Mouse (Mus musculus) kidney, embryonic 16.5 days (tissue): ENCODE results near the gene Csnk1g2. TPM values are rescaled to one million over a fixed set of nuclear protein-coding genes. Genes with fewer than 3 reads are reported as not detected.
"Not testable (repeated sequence)": the region's sequence is repeated elsewhere in the genome, so short reads cannot be mapped to it uniquely, and the experiment has no call there.

Source experiments
- ATAC-seq: fragments of 200-750 bp; cut with Nextera tagmentation; 2 replicates; pipeline ENCODE4 v1.8.0; 2017; ENCODE audit warnings: moderate TSS enrichment; ENCODE audit not compliant: low FRiP score, low TSS enrichment
- H3K27ac ChIP-seq: fragments of 300-500 bp; sonication (generic); 2 replicates; pipeline ENCODE4 v1.5.1; 2014; ENCODE audit warnings: low read length
- H3K27me3 ChIP-seq: fragments of 300-500 bp; sonication (generic); 2 replicates; pipeline ENCODE4 v1.6.1; 2014; ENCODE audit warnings: low read length, control low read depth, mixed read lengths; ENCODE audit not compliant: insufficient read depth
- H3K36me3 ChIP-seq: fragments of 300-500 bp; sonication (generic); 2 replicates; pipeline ENCODE4 v1.6.1; 2014; ENCODE audit warnings: low read length, control low read depth, mixed read lengths; ENCODE audit not compliant: insufficient read depth
- H3K4me1 ChIP-seq: fragments of 300-500 bp; sonication (generic); 2 replicates; pipeline ENCODE4 v1.6.1; 2014; ENCODE audit warnings: low read length, control low read depth, mixed read lengths; ENCODE audit not compliant: insufficient read depth
- H3K4me2 ChIP-seq: fragments of 300-500 bp; sonication (generic); replicated peaks from 2 replicates; pipeline ENCODE4 v1.6.1; 2014; ENCODE audit warnings: low read depth, low read length
- H3K4me3 ChIP-seq: fragments of 300-500 bp; sonication (generic); 2 replicates; pipeline ENCODE4 v1.5.1; 2014; ENCODE audit warnings: mild to moderate bottlenecking, low read length
- H3K9ac ChIP-seq: fragments of 300-500 bp; sonication (generic); replicated peaks from 2 replicates; pipeline ENCODE4 v1.6.1; 2014; ENCODE audit warnings: low read length
- H3K9me3 ChIP-seq: fragments of 300-500 bp; sonication (generic); 2 replicates; pipeline ENCODE4 v1.6.1; 2016; ENCODE audit warnings: low read length, control low read depth
- WGBS: fragments of 180-500 bp; shearing (Covaris S2); extraction: QIAGEN DNeasy Blood & Tissue Kit; methylation state at CpG from one replicate; pipeline ENCODE4 v1.1.7; 2014; 5-methylcytosine and 5-hydroxymethylcytosine counted together
- polyA plus RNA-seq: library from polyadenylated mRNA; unstranded; fragments of >200 nt; fragmentation: Nextera tagmentation; extraction: Ambion mirVana; gene quantifications from 2 replicates; pipeline ENCODE4 v1.2.1, GENCODE M21; 2015

Gene Csnk1g2
- polyA plus RNA-seq, 1 experiment from 2014 or later, result 93.6 TPM

DNA sequence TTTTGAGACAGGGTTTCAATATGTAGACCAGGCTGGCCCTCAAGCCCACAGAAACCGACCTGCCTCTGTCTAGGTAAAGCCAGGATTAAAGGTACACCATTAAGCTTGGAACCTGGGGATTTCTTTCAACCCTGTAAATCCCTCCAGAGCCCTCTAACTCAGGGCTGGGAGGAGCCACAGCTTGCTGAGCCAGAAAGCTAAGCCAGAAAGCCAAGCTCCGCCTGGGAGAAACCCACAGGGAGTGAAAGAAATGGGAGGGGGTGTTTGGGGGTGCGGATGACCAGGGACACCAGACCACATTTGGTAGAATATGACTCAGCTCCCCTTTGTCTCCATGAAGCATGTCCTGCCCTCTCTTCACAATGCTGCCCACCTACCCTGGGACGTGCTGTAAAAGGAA lies 26.3 kb upstream of the Csnk1g2 start:
- Histone ChIP-seq H3K4me1 (no peaks in the 10 kb centered on the region), H3K9me3 (no peaks in the 10 kb centered on the region), H3K4me2 (no peak overlapping the region), H3K36me3 (no peaks in the 10 kb centered on the region), H3K27ac (no peak overlapping the region), H3K9ac (no peak overlapping the region), H3K27me3 (no peaks in the 10 kb centered on the region), H3K4me3 (no peak overlapping the region)
- WGBS, result 44% methylated on average over 4 of the region's 4 CpGs
- no peak for ATAC-seq

DNA sequence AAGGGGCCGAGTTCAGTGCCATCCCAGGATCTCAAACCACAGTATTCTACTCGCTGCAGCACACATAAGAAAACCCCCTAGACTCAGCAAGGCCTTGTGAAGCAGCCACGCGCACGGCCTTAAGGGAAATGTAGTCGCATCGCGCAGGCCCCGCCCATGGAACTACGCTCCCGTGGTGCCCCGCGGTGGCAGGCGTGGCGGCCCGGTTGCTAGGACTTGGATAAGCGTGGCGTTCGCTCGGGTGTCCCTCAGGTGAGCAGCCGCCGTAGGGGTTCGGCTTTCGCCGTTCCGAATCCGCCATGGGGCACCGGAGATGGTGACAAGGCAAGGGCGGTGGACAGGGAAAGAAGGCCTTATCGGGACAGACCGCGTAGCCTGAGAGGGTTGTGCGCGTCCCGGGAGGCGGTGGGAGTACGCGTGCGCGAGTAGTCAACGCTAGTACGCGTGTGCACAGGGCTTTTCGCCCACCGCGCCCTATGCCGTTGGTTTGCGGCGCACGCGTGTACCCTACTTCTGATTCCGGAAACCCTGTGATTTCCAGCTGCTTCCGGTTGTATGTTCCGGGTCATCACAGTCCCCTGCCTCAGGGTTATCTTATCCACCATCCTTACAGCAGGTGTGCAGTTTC lies 19.8 kb upstream of the Csnk1g2 start, which contains the start of the genes Scamp4 and Adat3:
Gene Scamp4, plus strand, starts transcription at position 175 of the 628 bp plus-strand sequence.
Gene Adat3, plus strand, starts transcription at position 183 of the 628 bp plus-strand sequence.
- H3K27me3 ChIP-seq, result no peaks in the 10 kb centered on the region
- peak; percentile 95 for ATAC-seq
- under 1% methylated on average over 54 of the region's 54 CpGs for WGBS
- H3K9ac ChIP-seq, result peak within 1 kb of the TSS; percentile 78
- peaks cover 19% of the 10 kb centered on the region for H3K36me3 ChIP-seq
- peak within 1 kb of the TSS; percentile 89 for H3K27ac ChIP-seq
- peak within 1 kb of the TSS; percentile 88 for H3K4me2 ChIP-seq
- H3K4me3 ChIP-seq, result peak within 1 kb of the TSS; percentile 87
- H3K9me3 ChIP-seq, result no peaks in the 10 kb centered on the region
- H3K4me1 ChIP-seq, result peaks cover 18% of the 10 kb centered on the region

DNA sequence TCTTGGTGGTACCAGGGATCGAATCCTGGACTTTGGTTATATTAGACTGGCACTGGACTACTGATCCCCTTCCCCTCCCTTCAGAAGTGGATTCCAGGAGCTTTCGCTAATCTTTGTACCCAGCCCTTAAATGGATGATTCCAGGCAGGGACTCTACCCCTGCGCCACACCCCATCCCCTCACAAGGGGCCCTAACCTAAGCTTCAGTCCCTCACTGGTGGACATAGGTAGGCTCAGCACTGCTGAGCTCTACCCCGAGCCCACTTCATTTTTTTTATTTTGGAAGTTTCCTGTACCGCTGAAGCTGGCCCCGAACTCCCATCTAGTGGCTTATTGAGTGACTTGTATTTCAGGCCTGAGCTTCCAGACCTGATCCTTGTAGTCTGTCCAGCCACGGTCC lies 19.3 kb upstream of the Csnk1g2 start:
- Histone ChIP-seq H3K27ac (peak overlapping the region; percentile 89), H3K4me2 (peak overlapping the region; percentile 88), H3K36me3 (peaks cover 24% of the 10 kb centered on the region), H3K4me1 (peaks cover 18% of the 10 kb centered on the region), H3K9me3 (no peaks in the 10 kb centered on the region), H3K27me3 (no peaks in the 10 kb centered on the region), H3K9ac (peak overlapping the region; percentile 78), H3K4me3 (peak overlapping the region; percentile 87)
- 30% methylated on average over 7 of the region's 7 CpGs for WGBS
- ATAC-seq, result no peak

DNA sequence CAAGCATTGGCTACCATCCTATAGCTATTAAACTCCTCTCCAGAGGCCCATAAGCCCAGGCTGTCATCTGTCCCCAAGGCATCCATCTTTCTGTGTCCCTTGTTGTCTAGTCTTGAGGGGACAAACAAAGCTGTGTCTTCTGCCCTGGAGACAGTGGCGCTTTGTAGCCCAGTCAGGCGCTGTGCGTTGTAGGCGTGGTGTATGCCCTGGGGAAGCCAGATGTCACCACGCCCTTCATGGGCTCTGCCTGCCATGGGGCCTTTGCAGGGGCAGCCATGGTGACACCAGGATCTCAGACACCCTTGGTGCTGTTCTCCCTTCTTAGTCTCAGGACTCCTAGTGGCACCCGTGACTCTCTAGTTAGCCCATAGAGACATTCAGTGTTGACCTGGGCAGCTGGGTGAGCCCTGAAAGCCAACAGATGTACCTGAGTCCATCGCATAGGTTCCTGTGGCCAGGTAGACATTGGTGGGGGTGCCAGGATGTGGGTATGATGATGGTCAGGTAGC lies 18.6 kb upstream of the Csnk1g2 start:
- peaks cover 18% of the 10 kb centered on the region for H3K4me1 ChIP-seq
- no peak for ATAC-seq
- peaks cover 31% of the 10 kb centered on the region for H3K36me3 ChIP-seq
- no peak overlapping the region for H3K27ac ChIP-seq
- peak overlapping the region; percentile 87 for H3K4me3 ChIP-seq
- peak overlapping the region; percentile 78 for H3K9ac ChIP-seq
- H3K27me3 ChIP-seq, result no peaks in the 10 kb centered on the region
- 94% methylated on average over 7 of the region's 7 CpGs for whole genome bisulfite sequencing
- no peaks in the 10 kb centered on the region for H3K9me3 ChIP-seq
- H3K4me2 ChIP-seq, result peak overlapping the region; percentile 88

DNA sequence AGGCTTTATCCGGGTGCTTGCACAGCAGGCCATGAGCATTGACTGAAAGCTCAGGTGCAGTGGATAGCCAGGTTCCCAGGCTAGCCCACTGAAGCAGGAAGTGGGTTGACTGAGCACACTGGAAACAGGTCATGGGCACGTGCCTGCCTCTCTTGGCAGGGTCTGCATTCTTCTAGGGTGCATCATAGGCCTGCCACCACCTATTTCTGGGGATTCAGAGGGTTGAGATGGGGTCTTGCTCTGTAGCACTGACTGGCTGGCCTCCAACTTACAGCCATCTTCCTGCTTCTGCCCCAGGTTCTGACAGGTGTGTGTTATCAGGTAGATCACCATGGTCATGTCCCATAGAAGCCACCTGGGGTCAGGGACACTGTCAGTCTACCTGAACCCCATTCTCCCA lies 17.6 kb upstream of the Csnk1g2 start:
- Histone ChIP-seq H3K9me3 (no peaks in the 10 kb centered on the region), H3K4me3 (no peak overlapping the region), H3K27ac (no peak overlapping the region), H3K9ac (no peak overlapping the region), H3K4me1 (peaks cover 18% of the 10 kb centered on the region), H3K4me2 (no peak overlapping the region), H3K36me3 (peaks cover 35% of the 10 kb centered on the region), H3K27me3 (no peaks in the 10 kb centered on the region)
- 96% methylated on average over 2 of the region's 2 CpGs for WGBS
- no peak for ATAC-seq

DNA sequence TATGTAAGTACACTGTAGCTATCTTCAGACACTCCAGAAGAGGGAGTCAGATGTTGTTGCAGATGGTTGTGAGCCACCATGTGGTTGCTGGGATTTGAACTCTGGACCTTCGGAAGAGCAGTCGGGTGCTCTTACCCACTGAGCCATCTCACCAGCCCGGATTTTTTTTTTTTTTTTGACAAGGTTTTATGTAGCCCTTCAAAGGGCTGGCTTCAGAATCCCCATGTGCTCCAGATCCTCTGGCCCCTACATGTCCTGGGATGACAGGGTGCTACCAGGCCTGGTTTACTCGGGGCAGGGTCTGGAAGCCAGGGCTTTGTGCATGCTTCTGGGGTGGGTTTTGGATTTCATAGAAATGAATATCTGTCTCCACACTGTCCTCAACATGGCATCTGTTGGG lies 16.9 kb upstream of the Csnk1g2 start, which contains the start of gene Gm49322:
Gene Gm49322, plus strand, starts transcription at position 301 of the 400 bp plus-strand sequence.
- not testable (repeated sequence) for H3K27ac ChIP-seq, H3K9me3 ChIP-seq, H3K4me3 ChIP-seq, H3K27me3 ChIP-seq, H3K9ac ChIP-seq, H3K4me2 ChIP-seq, ATAC-seq
- H3K4me1 ChIP-seq, result peaks cover 18% of the 10 kb centered on the region
- WGBS, result 85% methylated on average over 3 of the region's 4 CpGs
- peaks cover 36% of the 10 kb centered on the region for H3K36me3 ChIP-seq

DNA sequence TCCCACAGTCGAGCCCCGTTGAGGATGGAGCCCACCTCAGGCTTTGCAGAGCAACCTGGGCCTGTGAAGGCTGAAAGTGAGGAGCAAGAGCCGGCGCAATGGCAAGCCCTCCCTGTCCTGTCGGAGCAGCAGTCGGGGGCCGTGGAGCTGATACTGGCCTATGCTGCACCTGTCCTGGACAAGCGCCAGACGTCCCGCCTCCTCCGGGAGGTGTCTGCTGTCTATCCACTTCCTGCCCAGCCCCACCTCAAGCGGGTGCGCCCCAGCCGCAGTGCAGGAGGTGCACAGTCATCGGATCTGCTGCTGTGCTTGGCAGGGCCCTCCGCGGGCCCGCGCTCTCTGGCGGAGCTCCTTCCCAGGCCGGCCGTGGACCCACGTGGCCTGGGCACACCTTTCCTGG lies 16.3 kb upstream of the Csnk1g2 start:
- Histone ChIP-seq H3K27ac (no peak overlapping the region), H3K27me3 (no peaks in the 10 kb centered on the region), H3K4me2 (no peak overlapping the region), H3K9me3 (no peaks in the 10 kb centered on the region), H3K9ac (no peak overlapping the region), H3K4me1 (peaks cover 18% of the 10 kb centered on the region), H3K4me3 (no peak overlapping the region), H3K36me3 (peaks cover 37% of the 10 kb centered on the region)
- no peak for ATAC-seq
- 90% methylated on average over 23 of the region's 23 CpGs for WGBS

DNA sequence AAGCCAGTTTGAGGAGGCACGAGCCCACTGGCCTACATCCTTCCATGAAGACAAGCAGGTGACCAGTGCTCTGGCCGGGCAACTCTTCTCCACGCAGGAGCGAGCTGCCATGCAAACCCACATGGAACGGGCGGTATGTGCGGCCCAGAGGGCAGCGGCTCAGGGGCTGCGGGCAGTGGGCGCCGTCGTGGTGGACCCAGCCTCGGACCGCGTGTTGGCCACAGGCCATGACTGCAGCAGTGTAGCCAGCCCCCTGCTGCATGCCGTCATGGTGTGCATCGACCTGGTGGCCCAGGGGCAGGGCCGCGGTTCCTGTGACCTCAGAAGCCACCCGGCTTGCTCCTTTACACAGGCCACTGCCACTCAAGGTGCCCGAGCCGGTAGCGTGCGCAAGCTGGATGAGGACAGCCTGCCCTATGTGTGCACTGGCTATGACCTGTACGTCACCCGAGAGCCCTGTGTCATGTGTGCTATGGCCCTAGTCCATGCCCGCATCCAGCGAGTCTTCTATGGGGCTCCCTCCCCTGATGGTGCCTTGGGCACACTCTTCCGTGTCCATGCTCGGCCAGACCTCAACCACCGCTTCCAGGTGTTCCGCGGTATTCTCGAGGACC lies 15.8 kb upstream of the Csnk1g2 start:
- Histone ChIP-seq H3K9ac (no peak overlapping the region), H3K27ac (no peak overlapping the region), H3K4me1 (peaks cover 18% of the 10 kb centered on the region), H3K4me2 (no peak overlapping the region), H3K4me3 (no peak overlapping the region), H3K27me3 (no peaks in the 10 kb centered on the region), H3K9me3 (no peaks in the 10 kb centered on the region), H3K36me3 (peaks cover 40% of the 10 kb centered on the region)
- 92% methylated on average over 34 of the region's 34 CpGs for WGBS
- ATAC-seq, result no peak

DNA sequence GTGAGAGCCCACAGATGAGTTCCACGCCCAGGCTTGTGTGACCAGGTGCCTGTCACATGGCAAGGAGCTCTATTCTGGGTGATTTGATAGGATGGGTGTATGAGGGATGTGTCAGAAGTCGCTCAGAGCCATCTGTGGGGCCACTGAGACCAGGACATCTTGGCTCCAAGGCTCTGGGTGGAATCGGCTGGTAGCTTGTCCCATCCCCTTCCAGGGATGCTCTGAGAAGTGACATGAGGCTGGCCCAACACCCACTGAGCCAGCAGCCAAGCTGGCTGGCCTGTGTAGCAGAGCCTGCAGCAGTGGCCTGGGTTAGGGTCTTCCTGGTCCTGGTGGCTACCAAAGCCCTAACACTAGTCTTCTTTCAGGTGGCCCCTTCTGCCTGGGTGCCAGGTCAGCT lies 14.2 kb upstream of the Csnk1g2 start:
- ATAC-seq, result no peak
- no peak overlapping the region for H3K9ac ChIP-seq
- no peaks in the 10 kb centered on the region for H3K9me3 ChIP-seq
- peaks cover 49% of the 10 kb centered on the region for H3K36me3 ChIP-seq
- no peaks in the 10 kb centered on the region for H3K27me3 ChIP-seq
- H3K4me1 ChIP-seq, result peaks cover 9% of the 10 kb centered on the region
- no peak overlapping the region for H3K4me3 ChIP-seq
- H3K27ac ChIP-seq, result no peak overlapping the region
- no peak overlapping the region for H3K4me2 ChIP-seq
- WGBS, result 83% methylated on average over 3 of the region's 3 CpGs
